Mouse (Mus musculus) midbrain, embryonic 11.5 days (tissue): ENCODE data around the gene Nmi. TPM values are rescaled to one million over a fixed set of nuclear protein-coding genes. Genes with fewer than 3 reads are reported as not detected.

ENCODE experiments used
- ATAC-seq: fragments of 200-750 bp; cut with Nextera tagmentation; 2 replicates; pipeline ENCODE4 v1.8.0; 2017; ENCODE audit warnings: moderate TSS enrichment, moderate library complexity; ENCODE audit not compliant: low FRiP score
- DNase-seq: peaks from one replicate; pipeline ENCODE4 v3.0.0; 2015; ENCODE audit warnings: low spot score; ENCODE audit errors: missing footprints
- H3K27ac ChIP-seq: fragments of 300-500 bp; sonication (generic); 2 replicates; pipeline ENCODE4 v1.5.1; 2014; ENCODE audit warnings: low read depth, low read length
- H3K27me3 ChIP-seq: fragments of 300-500 bp; sonication (generic); 2 replicates; pipeline ENCODE4 v1.6.1; 2014; ENCODE audit warnings: mild to moderate bottlenecking, low read length, moderate library complexity, mixed read lengths; ENCODE audit not compliant: control insufficient read depth, insufficient read depth
- H3K36me3 ChIP-seq: fragments of 300-500 bp; sonication (generic); 2 replicates; pipeline ENCODE4 v1.6.1; 2014; ENCODE audit warnings: mild to moderate bottlenecking, low read length, moderate library complexity, mixed read lengths; ENCODE audit not compliant: control insufficient read depth, insufficient read depth
- H3K4me1 ChIP-seq: fragments of 300-500 bp; sonication (generic); 2 replicates; pipeline ENCODE4 v1.6.1; 2014; ENCODE audit warnings: low read length; ENCODE audit not compliant: control insufficient read depth, insufficient read depth
- H3K4me2 ChIP-seq: fragments of 300-500 bp; sonication (generic); 2 replicates; pipeline ENCODE4 v1.6.1; 2014; ENCODE audit warnings: mild to moderate bottlenecking, moderate library complexity
- H3K4me3 ChIP-seq: fragments of 300-500 bp; sonication (generic); 2 replicates; pipeline ENCODE4 v1.5.1; 2014; ENCODE audit warnings: low read depth, low read length
- H3K9ac ChIP-seq: fragments of 300-500 bp; sonication (generic); 2 replicates; pipeline ENCODE4 v1.6.1; 2014; ENCODE audit warnings: low read length
- H3K9me3 ChIP-seq: fragments of 300-500 bp; sonication (generic); 2 replicates; pipeline ENCODE4 v1.6.1; 2016; ENCODE audit warnings: low read length; ENCODE audit not compliant: control insufficient read depth
- WGBS: fragments of 180-500 bp; shearing (Covaris S2); extraction: QIAGEN DNeasy Blood & Tissue Kit; methylation state at CpG from one replicate; pipeline ENCODE4 v1.1.7; 2014; 5-methylcytosine and 5-hydroxymethylcytosine counted together
- polyA plus RNA-seq: library from polyadenylated mRNA; unstranded; fragments of >200 nt; fragmentation: Nextera tagmentation; extraction: Ambion mirVana; gene quantifications from 2 replicates; pipeline ENCODE4 v1.2.1, GENCODE M21; 2014

Nmi gene
- polyA plus RNA-seq, 1 experiment from 2014 or later: 6.6 TPM

GRCm38 (mm10) chr2:51935921-51936320, 37.4 kb downstream of the Nmi start:
- no peak overlapping the region for H3K9ac ChIP-seq
- no peak overlapping the region for H3K27ac ChIP-seq
- WGBS: 94% methylated on average over 7 of the region's 7 CpGs
- H3K36me3 ChIP-seq: no peaks in the 10 kb centered on the region
- no peak overlapping the region for H3K4me2 ChIP-seq
- H3K9me3 ChIP-seq: no peaks in the 10 kb centered on the region
- H3K4me3 ChIP-seq: no peak overlapping the region
- no peak for DNase-seq
- ATAC-seq: no peak
- peaks cover 5% of the 10 kb centered on the region; the same call in 1 of the 2 replicates for H3K27me3 ChIP-seq
- H3K4me1 ChIP-seq: peaks cover 3% of the 10 kb centered on the region

- Histone ChIP-seq H3K9ac (peak within 1 kb of the TSS; percentile 66), H3K36me3 (no peaks in the 10 kb centered on the region), H3K9me3 (no peaks in the 10 kb centered on the region), H3K27me3 (peaks cover 5% of the 10 kb centered on the region; the same call in 1 of the 2 replicates), H3K4me2 (peak within 1 kb of the TSS; percentile 79), H3K27ac (no peak within 1 kb of the TSS), H3K4me1 (peaks cover 3% of the 10 kb centered on the region), H3K4me3 (peak within 1 kb of the TSS; percentile 46)
- WGBS: 2% methylated on average over 48 of the region's 48 CpGs
- DNase-seq (peak; percentile 95), ATAC-seq (peak; percentile 81)
These were observed 38.5 kb downstream of the Nmi start, which contains the start of gene Rbm43 for GRCm38 (mm10) chr2:51934574-51935334. Gene Rbm43 (minus strand): TSS chr2:51935163.

GRCm38 (mm10) chr2:51933341-51934134, 39.8 kb downstream of the Nmi start:
- H3K27ac ChIP-seq: no peak overlapping the region
- 78% methylated on average over 11 of the region's 12 CpGs for WGBS
- no peaks in the 10 kb centered on the region for H3K9me3 ChIP-seq
- peaks cover 3% of the 10 kb centered on the region for H3K4me1 ChIP-seq
- ATAC-seq (no peak), DNase-seq (peak; percentile 85)
- H3K36me3 ChIP-seq: no peaks in the 10 kb centered on the region
- H3K9ac ChIP-seq: no peak overlapping the region
- H3K4me2 ChIP-seq: no peak overlapping the region
- no peak overlapping the region for H3K4me3 ChIP-seq
- H3K27me3 ChIP-seq: peaks cover 5% of the 10 kb centered on the region; the same call in 1 of the 2 replicates

GRCm38 (mm10) chr2:51931241-51931640, 42.1 kb downstream of the Nmi start:
- 93% methylated on average over 7 of the region's 7 CpGs for WGBS
- Histone ChIP-seq H3K4me2 (no peak overlapping the region), H3K27me3 (peaks cover 5% of the 10 kb centered on the region; the same call in 1 of the 2 replicates), H3K9ac (no peak overlapping the region), H3K9me3 (no peaks in the 10 kb centered on the region), H3K4me3 (no peak overlapping the region), H3K36me3 (no peaks in the 10 kb centered on the region), H3K27ac (no peak overlapping the region), H3K4me1 (peaks cover 3% of the 10 kb centered on the region)
- DNase-seq: no peak
- no peak for ATAC-seq

GRCm38 (mm10) chr2:51914944-51915680, 58.2 kb downstream of the Nmi start:
- DNase-seq (peak; percentile 98), ATAC-seq (peak; percentile 80)
- Histone ChIP-seq H3K9ac (no peak overlapping the region), H3K27ac (no peak overlapping the region), H3K4me3 (no peak overlapping the region), H3K36me3 (no peaks in the 10 kb centered on the region), H3K27me3 (no peaks in the 10 kb centered on the region), H3K4me2 (no peak overlapping the region), H3K9me3 (no peaks in the 10 kb centered on the region), H3K4me1 (no peaks in the 10 kb centered on the region)
- 8% methylated on average over 5 of the region's 5 CpGs for WGBS

GRCm38 (mm10) chr2:51914532-51914931, 58.8 kb downstream of the Nmi start:
- DNase-seq (no peak), ATAC-seq (no peak)
- Histone ChIP-seq H3K9me3 (no peaks in the 10 kb centered on the region), H3K9ac (no peak overlapping the region), H3K36me3 (no peaks in the 10 kb centered on the region), H3K27ac (no peak overlapping the region), H3K4me2 (no peak overlapping the region), H3K4me3 (no peak overlapping the region), H3K27me3 (no peaks in the 10 kb centered on the region), H3K4me1 (no peaks in the 10 kb centered on the region)
- WGBS: 57% methylated on average over 7 of the region's 7 CpGs

DNA sequence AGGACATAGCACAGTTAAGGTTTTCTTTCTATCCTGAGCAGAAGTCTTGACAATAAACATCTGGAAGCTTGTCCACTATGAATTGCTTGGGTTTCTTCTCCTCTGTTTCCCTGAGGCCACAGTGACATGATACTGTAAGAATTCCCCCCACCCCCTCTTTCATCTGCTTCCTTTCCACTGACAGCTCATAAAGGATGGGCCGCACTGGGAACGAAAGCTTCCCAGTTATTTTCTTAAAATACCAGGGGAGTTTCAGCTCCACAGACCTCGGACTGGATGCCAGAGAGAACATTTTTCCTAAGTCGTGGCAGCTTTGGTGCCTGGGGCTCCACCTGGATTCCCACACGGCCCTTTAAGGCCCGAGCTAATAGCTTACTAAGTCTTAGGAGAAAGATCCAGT, 60.6 kb downstream of the Nmi start:
- Histone ChIP-seq H3K27ac (no peak overlapping the region), H3K27me3 (no peaks in the 10 kb centered on the region), H3K36me3 (no peaks in the 10 kb centered on the region), H3K4me1 (no peaks in the 10 kb centered on the region), H3K9me3 (no peaks in the 10 kb centered on the region), H3K4me2 (no peak overlapping the region), H3K4me3 (no peak overlapping the region), H3K9ac (no peak overlapping the region)
- WGBS: 73% methylated on average over 6 of the region's 6 CpGs
- ATAC-seq: no peak
- DNase-seq: no peak

- Histone ChIP-seq H3K9ac (no peak overlapping the region), H3K4me1 (no peaks in the 10 kb centered on the region), H3K4me3 (no peak overlapping the region), H3K36me3 (no peaks in the 10 kb centered on the region), H3K27ac (no peak overlapping the region), H3K4me2 (no peak overlapping the region), H3K27me3 (no peaks in the 10 kb centered on the region), H3K9me3 (no peaks in the 10 kb centered on the region)
- peak; percentile 67 for DNase-seq
- WGBS: 90% methylated on average over 2 of the region's 2 CpGs
- no peak for ATAC-seq
These were observed 61.4 kb downstream of the Nmi start for GRCm38 (mm10) chr2:51911864-51912263.
